Mouse (Mus musculus) kidney, adult 18-20 months (tissue): ENCODE measurements around the gene Spsb1.

ENCODE experiments used
- DNase-seq: peaks from one replicate; pipeline ENCODE4 v3.0.0; 2021

The Spsb1 gene

GRCm38 (mm10) chr4:149954893-149955439 lies at the start of gene Spsb1:
TSS of gene Spsb1 (minus strand) at chr4:149955043.
- DNase-seq: peak; percentile 99

- no peak for DNase-seq
Measured at GRCm38 (mm10) chr4:150003641-150004040, 48.8 kb upstream of the Spsb1 start.

- peak; percentile 70 for DNase-seq
Measured at GRCm38 (mm10) chr4:150003021-150003580, 48.3 kb upstream of the Spsb1 start.

GRCm38 (mm10) chr4:150002021-150002528 lies 47.2 kb upstream of the Spsb1 start:
- peak; percentile 79 for DNase-seq

- peak; percentile 43 for DNase-seq
Measured at GRCm38 (mm10) chr4:150001221-150001860, 46.5 kb upstream of the Spsb1 start.

- DNase-seq: peak; percentile 48
Measured at GRCm38 (mm10) chr4:149999931-150000555, 45.2 kb upstream of the Spsb1 start.

GRCm38 (mm10) chr4:149999510-149999900 lies 44.7 kb upstream of the Spsb1 start:
- DNase-seq: peak; percentile 72

- DNase-seq: peak; percentile 77
Measured at GRCm38 (mm10) chr4:149998786-149999509, 44.1 kb upstream of the Spsb1 start.

- no peak for DNase-seq
Measured at GRCm38 (mm10) chr4:149997999-149998398, 43.2 kb upstream of the Spsb1 start.

GRCm38 (mm10) chr4:149996440-149996839 lies 41.6 kb upstream of the Spsb1 start:
- DNase-seq: peak; percentile 32

GRCm38 (mm10) chr4:149995911-149996310 lies 41.1 kb upstream of the Spsb1 start:
- peak; percentile 22 for DNase-seq

- DNase-seq: no peak
Measured at GRCm38 (mm10) chr4:149994218-149994617, 39.4 kb upstream of the Spsb1 start.

GRCm38 (mm10) chr4:149992670-149993032 lies 37.8 kb upstream of the Spsb1 start:
- no peak for DNase-seq

GRCm38 (mm10) chr4:149991755-149992669 lies 37.2 kb upstream of the Spsb1 start:
- no peak for DNase-seq

GRCm38 (mm10) chr4:149990954-149991633 lies 36.3 kb upstream of the Spsb1 start:
- peak; percentile 60 for DNase-seq

- peak; percentile 64 for DNase-seq
Measured at GRCm38 (mm10) chr4:149990212-149990953, 35.5 kb upstream of the Spsb1 start.

GRCm38 (mm10) chr4:149988931-149989556 lies 34.2 kb upstream of the Spsb1 start:
- DNase-seq: peak; percentile 92

- DNase-seq: no peak
Measured at GRCm38 (mm10) chr4:149988301-149988700, 33.5 kb upstream of the Spsb1 start.

GRCm38 (mm10) chr4:149986671-149987417 lies 32.0 kb upstream of the Spsb1 start:
- no peak for DNase-seq
